Mouse (Mus musculus): ENCODE data around the gene Tpra1. TPM values are rescaled to one million over a fixed set of nuclear protein-coding genes. Genes with fewer than 3 reads are reported as not detected.

Gene Tpra1
- total RNA-seq, 2 experiments from 2014 or later, result 35.0 to 37.1 TPM

GRCm38 (mm10) chr6:88926870-88927269 lies 24.8 kb downstream of the Tpra1 start:
- peak; percentile 41 to 65 for DNase-seq

GRCm38 (mm10) chr6:88927595-88927994 lies 25.5 kb downstream of the Tpra1 start:
- DNase-seq, result peak; percentile 64 to 88

- no peak for DNase-seq
Measured at GRCm38 (mm10) chr6:88928026-88928425, 26.0 kb downstream of the Tpra1 start.

- no peak for DNase-seq
Measured at GRCm38 (mm10) chr6:88928576-88928975, 26.5 kb downstream of the Tpra1 start.

- no peak for DNase-seq
Measured at GRCm38 (mm10) chr6:88929451-88929850, 27.4 kb downstream of the Tpra1 start.

- no peak for DNase-seq
Measured at GRCm38 (mm10) chr6:88930049-88930448, 28.0 kb downstream of the Tpra1 start.

GRCm38 (mm10) chr6:88931449-88931848 lies 29.4 kb downstream of the Tpra1 start:
- DNase-seq, result no peak

- no peak for DNase-seq
Measured at GRCm38 (mm10) chr6:88934132-88934531, 32.1 kb downstream of the Tpra1 start.

- no peak for DNase-seq
Measured at GRCm38 (mm10) chr6:88934816-88935215, 32.8 kb downstream of the Tpra1 start.

GRCm38 (mm10) chr6:88935735-88936276 lies 33.8 kb downstream of the Tpra1 start:
- peak in 1 of 2 experiments; percentile 78 for DNase-seq

GRCm38 (mm10) chr6:88936342-88937213 lies 34.5 kb downstream of the Tpra1 start:
- DNase-seq, result no peak

- DNase-seq, result no peak
Measured at GRCm38 (mm10) chr6:88937214-88937549, 35.1 kb downstream of the Tpra1 start.

- no peak for DNase-seq
Measured at GRCm38 (mm10) chr6:88937971-88938663, 36.1 kb downstream of the Tpra1 start.

- DNase-seq, result no peak
Measured at GRCm38 (mm10) chr6:88938664-88939055, 36.6 kb downstream of the Tpra1 start.

GRCm38 (mm10) chr6:88939281-88940089 lies 37.4 kb downstream of the Tpra1 start:
- peak; percentile 56 to 65 for DNase-seq

GRCm38 (mm10) chr6:88940090-88940916 lies 38.3 kb downstream of the Tpra1 start:
- peak; percentile 32 to 45 for DNase-seq

- peak; percentile 60 to 77 for DNase-seq
Measured at GRCm38 (mm10) chr6:88941628-88942027, 39.6 kb downstream of the Tpra1 start.

GRCm38 (mm10) chr6:88942595-88942994 lies 40.5 kb downstream of the Tpra1 start:
- DNase-seq, result no peak

- DNase-seq, result no peak
Measured at GRCm38 (mm10) chr6:88943666-88944065, 41.6 kb downstream of the Tpra1 start.

- peak in 1 of 2 experiments; percentile 37 for DNase-seq
Measured at GRCm38 (mm10) chr6:88946442-88946841, 44.4 kb downstream of the Tpra1 start.

GRCm38 (mm10) chr6:88947771-88948170 lies 45.7 kb downstream of the Tpra1 start:
- no peak for DNase-seq

Data from heart, adult 18-20 months (tissue).